Mouse (Mus musculus) cerebellum, adult 2 months (tissue): Measurements from ENCODE around the gene Srp9. TPM values are rescaled to one million over a fixed set of nuclear protein-coding genes. Genes with fewer than 3 reads are reported as not detected.

ENCODE experiments used
- DNase-seq, 2 experiments: peaks; one replicate each; pipeline ENCODE4 v3.0.0; 2021
- H3K27ac ChIP-seq: fragments of 200-500 bp; 2 replicates; pipeline ENCODE4 v1.5.1; 2012; ENCODE audit warnings: low read length, control low read depth, inconsistent platforms; ENCODE audit not compliant: insufficient read depth
- H3K27me3 ChIP-seq: fragments of 200-500 bp; 2 replicates; pipeline ENCODE4 v1.6.1; 2012; ENCODE audit warnings: inconsistent platforms, mild to moderate bottlenecking, low read length, moderate library complexity; ENCODE audit not compliant: control insufficient read depth, insufficient read depth
- H3K4me1 ChIP-seq: fragments of 200-500 bp; 2 replicates; pipeline ENCODE4 v1.6.1; 2011; ENCODE audit warnings: low read length; ENCODE audit not compliant: control insufficient read depth, insufficient read depth
- H3K4me3 ChIP-seq: fragments of 200-500 bp; replicated peaks from 2 replicates; pipeline ENCODE3; 2011; ENCODE audit warnings: mild to moderate bottlenecking, low read depth, low read length, control low read depth; ENCODE audit not compliant: insufficient read depth
- CTCF ChIP-seq: fragments of 200-500 bp; IDR thresholded peaks from 2 replicates; pipeline ENCODE4 v1.5.1; 2011; ENCODE audit warnings: low read depth, mild to moderate bottlenecking, control low read depth, low read length, moderate library complexity, borderline replicate concordance; ENCODE audit not compliant: insufficient read depth
- POLR2A ChIP-seq: fragments of 200-500 bp; IDR thresholded peaks from 2 replicates; pipeline ENCODE4 v1.6.1; 2011; ENCODE audit warnings: low read length, control low read depth, borderline replicate concordance; ENCODE audit not compliant: insufficient read depth
- WGBS: fragments of 180-500 bp; shearing (Covaris S2); methylation state at CpG from one replicate; pipeline ENCODE4 v1.1.7; 2018; 5-methylcytosine and 5-hydroxymethylcytosine counted together
- polyA plus RNA-seq: library from polyadenylated mRNA; depleted of rRNA; stranded (reverse); fragments of >200 nt; gene quantifications from 2 replicates; pipeline ENCODE4 v1.2.3, GENCODE M21; 2012

Gene Srp9
- polyA plus RNA-seq, 1 experiment: 124 TPM

GRCm38 (mm10) chr1:182089600-182090297 is 34.8 kb upstream of the Srp9 start:
- Histone ChIP-seq H3K27me3 (no peaks in the 10 kb centered on the region; the same call in 1 of the 2 replicates), H3K4me1 (peaks cover 15% of the 10 kb centered on the region), H3K27ac (no peak overlapping the region), H3K4me3 (no peak overlapping the region)
- peak in 1 of 2 experiments; percentile 20 for DNase-seq
- TF ChIP-seq POLR2A (no peak), CTCF (no peak)
- 58% methylated on average over 15 of the region's 15 CpGs for WGBS

- H3K4me1 ChIP-seq: peaks cover 15% of the 10 kb centered on the region
- H3K4me3 ChIP-seq: no peak overlapping the region
- no peaks in the 10 kb centered on the region; the same call in 1 of the 2 replicates for H3K27me3 ChIP-seq
- H3K27ac ChIP-seq: no peak overlapping the region
- TF ChIP-seq CTCF (no peak), POLR2A (no peak)
- DNase-seq: no peak
- 58% methylated on average over 5 of the region's 5 CpGs for WGBS
Observed at GRCm38 (mm10) chr1:182090298-182090677, 34.2 kb upstream of the Srp9 start.

- no peak overlapping the region for H3K4me3 ChIP-seq
- TF ChIP-seq POLR2A (no peak), CTCF (no peak)
- H3K27ac ChIP-seq: no peak overlapping the region
- H3K4me1 ChIP-seq: peaks cover 15% of the 10 kb centered on the region
- WGBS: 72% methylated on average over 7 of the region's 7 CpGs
- H3K27me3 ChIP-seq: no peaks in the 10 kb centered on the region
- DNase-seq: no peak
Observed at GRCm38 (mm10) chr1:182091261-182091660, 33.3 kb upstream of the Srp9 start.

- DNase-seq: no peak
- 96% methylated on average over 13 of the region's 13 CpGs for WGBS
- Histone ChIP-seq H3K4me3 (no peak overlapping the region), H3K4me1 (peaks cover 15% of the 10 kb centered on the region), H3K27ac (no peak overlapping the region), H3K27me3 (no peaks in the 10 kb centered on the region)
- TF ChIP-seq CTCF (no peak), POLR2A (no peak)
Observed at GRCm38 (mm10) chr1:182091746-182092412, 32.7 kb upstream of the Srp9 start.

GRCm38 (mm10) chr1:182092413-182092800 is 32.1 kb upstream of the Srp9 start:
- WGBS: 78% methylated on average over 5 of the region's 5 CpGs

GRCm38 (mm10) chr1:182093407-182093806 is 31.1 kb upstream of the Srp9 start:
- WGBS: 78% methylated on average over 5 of the region's 5 CpGs
- DNase-seq: no peak
- no peak overlapping the region for H3K4me3 ChIP-seq
- H3K4me1 ChIP-seq: peaks cover 12% of the 10 kb centered on the region
- H3K27ac ChIP-seq: no peak overlapping the region
- TF ChIP-seq POLR2A: no peak
- no peak for TF ChIP-seq CTCF
- H3K27me3 ChIP-seq: no peaks in the 10 kb centered on the region

More at GRCm38 (mm10) chr1:182092413-182092800, 32.1 kb upstream of the Srp9 start:
- Histone ChIP-seq H3K27ac (no peak overlapping the region), H3K4me3 (no peak overlapping the region), H3K27me3 (no peaks in the 10 kb centered on the region), H3K4me1 (peaks cover 15% of the 10 kb centered on the region)
- TF ChIP-seq POLR2A (no peak), CTCF (no peak)
- DNase-seq: no peak

- Histone ChIP-seq H3K27me3 (no peaks in the 10 kb centered on the region), H3K4me1 (no peaks in the 10 kb centered on the region; the same call in 1 of the 2 replicates), H3K4me3 (no peak overlapping the region), H3K27ac (no peak overlapping the region)
- TF ChIP-seq CTCF: no peak
- no peak for TF ChIP-seq POLR2A
- 57% methylated on average over 15 of the region's 15 CpGs for WGBS
- DNase-seq: no peak
Observed at GRCm38 (mm10) chr1:182094473-182095136, 29.9 kb upstream of the Srp9 start.
